Mouse (Mus musculus) myocyte (in vitro differentiated cells): ENCODE results near the gene Gpc5. TPM values are rescaled to one million over a fixed set of nuclear protein-coding genes. Genes with fewer than 3 reads are reported as not detected.

Experiments used
- H3K27me3 ChIP-seq: one replicate; pipeline ENCODE4 v1.6.1; 2011; ENCODE audit not compliant: control insufficient read depth, insufficient read depth, insufficient read length
- H3K36me3 ChIP-seq: one replicate; pipeline ENCODE4 v1.6.1; 2011; ENCODE audit not compliant: control insufficient read depth, insufficient read depth
- H3K4me2 ChIP-seq: one replicate; pipeline ENCODE4 v1.6.1; 2011; ENCODE audit warnings: low read depth, control low read depth
- H3K4me3 ChIP-seq: one replicate; pipeline ENCODE4 v1.5.1; 2011; ENCODE audit warnings: mild to moderate bottlenecking, control low read depth, moderate library complexity
- H3K79me2 ChIP-seq: one replicate; pipeline ENCODE4 v1.6.1; 2011; ENCODE audit not compliant: control insufficient read depth, insufficient read depth
- H3ac ChIP-seq: one replicate; pipeline ENCODE4 v1.6.1; 2011; ENCODE audit not compliant: control insufficient read depth, insufficient read length
- CEBPB ChIP-seq: IDR thresholded peaks from 2 replicates; pipeline ENCODE4 v1.6.1; 2011; ENCODE audit warnings: mild to moderate bottlenecking, moderate library complexity; ENCODE audit not compliant: poor library complexity, insufficient read depth, severe bottlenecking
- E2F4 ChIP-seq: IDR thresholded peaks from one replicate; pipeline ENCODE4 v1.6.1; 2011; ENCODE audit warnings: mild to moderate bottlenecking, control low read depth, moderate library complexity; ENCODE audit not compliant: insufficient read depth
- MAX ChIP-seq: IDR thresholded peaks from one replicate; pipeline ENCODE4 v1.6.1; 2011; ENCODE audit warnings: low read depth, mild to moderate bottlenecking, control low read depth
- MYOD1 ChIP-seq, 3 experiments: IDR thresholded peaks; one replicate each; pipeline ENCODE4 v1.6.1; 2011; ENCODE audit warnings: control low read depth in 2 of 3, low read depth in 2 of 3, mild to moderate bottlenecking in 2 of 3, moderate library complexity in 1 of 3; ENCODE audit not compliant: insufficient read length in 2 of 3, control insufficient read depth in 1 of 3
- MYOG ChIP-seq, 3 experiments: IDR thresholded peaks; one replicate each; pipeline ENCODE4 v1.6.1; 2011; ENCODE audit warnings: control low read depth in 2 of 3, low read depth in 2 of 3, mild to moderate bottlenecking in 2 of 3; ENCODE audit not compliant: insufficient read length in 2 of 3, control insufficient read depth in 1 of 3, insufficient read depth in 1 of 3
- POLR2A ChIP-seq: IDR thresholded peaks from one replicate; pipeline ENCODE4 v1.6.1; 2011; ENCODE audit warnings: low read depth, mild to moderate bottlenecking, control low read depth, moderate library complexity; ENCODE audit not compliant: insufficient read length
- POLR2AphosphoS2 ChIP-seq: IDR thresholded peaks from one replicate; pipeline ENCODE4 v1.6.1; 2011; ENCODE audit warnings: low read depth, control low read depth; ENCODE audit not compliant: insufficient read length
- REST ChIP-seq: IDR thresholded peaks from one replicate; pipeline ENCODE4 v1.6.1; 2011; ENCODE audit warnings: mild to moderate bottlenecking, control low read depth, moderate library complexity; ENCODE audit not compliant: insufficient read depth, insufficient read length
- SRF ChIP-seq: IDR thresholded peaks from one replicate; pipeline ENCODE4 v1.6.1; 2011; ENCODE audit warnings: low read depth; ENCODE audit not compliant: control insufficient read depth, insufficient read length
- TCF12 ChIP-seq: IDR thresholded peaks from one replicate; pipeline ENCODE4 v1.6.1; 2011; ENCODE audit warnings: mild to moderate bottlenecking, control low read depth; ENCODE audit not compliant: poor library complexity, insufficient read depth, severe bottlenecking
- TCF3 ChIP-seq: IDR thresholded peaks from one replicate; pipeline ENCODE4 v1.6.1; 2011; ENCODE audit warnings: low read depth, control low read depth; ENCODE audit not compliant: insufficient read length
- USF1 ChIP-seq: IDR thresholded peaks from one replicate; pipeline ENCODE4 v1.6.1; 2011; ENCODE audit warnings: low read depth, mild to moderate bottlenecking, control low read depth, moderate library complexity
- polyA plus RNA-seq: library from polyadenylated mRNA; unstranded; fragments of >200 nt; fragmentation: generic; extraction: Trizol; gene quantifications from one replicate; pipeline ENCODE4 v1.2.1, GENCODE M21; 2012; ENCODE audit warnings: missing spikeins

Gpc5 gene
- polyA plus RNA-seq, 1 experiment = not detected

GRCm38 (mm10) chr14:115177322-115177836, 85.4 kb downstream of the Gpc5 start:
- Histone ChIP-seq H3ac (no peak overlapping the region), H3K27me3 (no peaks in the 10 kb centered on the region), H3K4me2 (no peak overlapping the region), H3K4me3 (no peak overlapping the region), H3K79me2 (no peaks in the 10 kb centered on the region), H3K36me3 (no peaks in the 10 kb centered on the region)
- no peak for TF ChIP-seq TCF12
- no peak for TF ChIP-seq MYOG (IDR thresholded peaks at IDR 0.05; ENCODE audit: control insufficient read depth in 1 of 3, insufficient read depth in 1 of 3, insufficient read length in 2 of 3, low read depth in 2 of 3)
- no peak for TF ChIP-seq MAX
- TF ChIP-seq MYOD1 (IDR thresholded peaks at IDR 0.05; ENCODE audit: control insufficient read depth in 1 of 3, insufficient read length in 2 of 3, low read depth in 2 of 3) = no peak
- TF ChIP-seq USF1 = no peak
- no peak for TF ChIP-seq E2F4
- TF ChIP-seq POLR2AphosphoS2 = no peak
- TF ChIP-seq TCF3 = no peak
- TF ChIP-seq CEBPB = no peak
- no peak for TF ChIP-seq REST
- no peak for TF ChIP-seq POLR2A
- TF ChIP-seq SRF = no peak

GRCm38 (mm10) chr14:115179925-115180324, 87.9 kb downstream of the Gpc5 start:
- no peaks in the 10 kb centered on the region for H3K36me3 ChIP-seq
- H3K79me2 ChIP-seq = no peaks in the 10 kb centered on the region
- H3K27me3 ChIP-seq = no peaks in the 10 kb centered on the region
- H3ac ChIP-seq = no peak overlapping the region
- H3K4me3 ChIP-seq = no peak overlapping the region
- H3K4me2 ChIP-seq = no peak overlapping the region
- TF ChIP-seq MAX (no peak), TCF3 (no peak), USF1 (no peak), SRF (no peak)

- TF ChIP-seq POLR2AphosphoS2 = no peak
- TF ChIP-seq TCF3 = no peak
- Histone ChIP-seq H3K36me3 (no peaks in the 10 kb centered on the region), H3ac (no peak overlapping the region), H3K79me2 (no peaks in the 10 kb centered on the region), H3K4me3 (no peak overlapping the region), H3K27me3 (no peaks in the 10 kb centered on the region), H3K4me2 (no peak overlapping the region)
Measured at GRCm38 (mm10) chr14:115188256-115188655, 96.2 kb downstream of the Gpc5 start.

- no peak for TF ChIP-seq SRF
- Histone ChIP-seq H3K27me3 (no peaks in the 10 kb centered on the region), H3K4me3 (no peak overlapping the region), H3ac (no peak overlapping the region), H3K79me2 (no peaks in the 10 kb centered on the region), H3K4me2 (no peak overlapping the region), H3K36me3 (no peaks in the 10 kb centered on the region)
Measured at GRCm38 (mm10) chr14:115228075-115228474, 136.1 kb downstream of the Gpc5 start.

GRCm38 (mm10) chr14:115236387-115236786, 144.4 kb downstream of the Gpc5 start:
- TF ChIP-seq POLR2A (no peak), MYOD1 (IDR thresholded peaks at IDR 0.05; ENCODE audit: control insufficient read depth in 1 of 3, insufficient read length in 2 of 3, low read depth in 2 of 3) (no peak), MYOG (IDR thresholded peaks at IDR 0.05; ENCODE audit: control insufficient read depth in 1 of 3, insufficient read depth in 1 of 3, insufficient read length in 2 of 3, low read depth in 2 of 3) (no peak), USF1 (no peak), TCF12 (no peak), SRF (no peak), MAX (no peak), E2F4 (no peak), TCF3 (no peak), CEBPB (no peak), REST (no peak), POLR2AphosphoS2 (no peak)
- Histone ChIP-seq H3K4me3 (no peak overlapping the region), H3ac (no peak overlapping the region)

GRCm38 (mm10) chr14:115240621-115241373, 148.8 kb downstream of the Gpc5 start:
- no peak for TF ChIP-seq USF1
- Histone ChIP-seq H3K27me3 (no peaks in the 10 kb centered on the region), H3K36me3 (no peaks in the 10 kb centered on the region), H3K4me3 (no peak overlapping the region), H3K4me2 (no peak overlapping the region), H3K79me2 (no peaks in the 10 kb centered on the region), H3ac (no peak overlapping the region)

More at GRCm38 (mm10) chr14:115236387-115236786, 144.4 kb downstream of the Gpc5 start:
- Histone ChIP-seq H3K27me3 (no peaks in the 10 kb centered on the region), H3K36me3 (no peaks in the 10 kb centered on the region), H3K4me2 (no peak overlapping the region), H3K79me2 (no peaks in the 10 kb centered on the region)
